Mouse (Mus musculus) brain, adult 10 weeks (tissue): ENCODE data around the gene Ccdc152. TPM values are rescaled to one million over a fixed set of nuclear protein-coding genes. Genes with fewer than 3 reads are reported as not detected.

ENCODE experiments used
- polyA plus RNA-seq: library from polyadenylated mRNA; stranded (reverse); fragments of 350-450 nt; fragmentation: Illumina TruSeq; extraction: RNeasy Lipid Tissue Mini Kit (QIAGEN cat#74804); gene quantifications from one replicate; pipeline ENCODE4 v1.2.3, GENCODE M21; 2015; ENCODE audit warnings: low read depth, low replicate concordance

Ccdc152 gene
- not detected for polyA plus RNA-seq

DNA sequence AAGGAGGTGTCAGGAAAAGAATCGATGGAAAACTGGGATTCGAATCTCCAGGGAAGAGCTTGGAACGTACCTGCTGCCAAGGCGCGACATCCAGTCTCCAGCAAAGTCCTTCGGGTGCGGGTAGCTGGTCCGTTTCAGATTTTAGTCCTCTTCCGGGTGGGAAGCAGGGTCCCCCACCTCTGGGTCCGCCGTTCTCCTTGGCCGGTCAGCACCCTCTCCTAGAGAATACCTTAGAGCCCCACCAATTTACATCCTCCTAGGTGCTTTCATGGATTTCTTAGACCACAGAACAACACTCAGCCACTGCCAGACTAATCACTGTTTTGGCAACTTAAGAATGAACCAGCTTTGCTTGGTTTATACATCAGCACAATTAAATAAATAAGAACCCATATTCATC lies at the start of gene Ccdc152:
Gene Ccdc152, minus strand, starts transcription at position 101 of the 400 bp plus-strand sequence.

DNA sequence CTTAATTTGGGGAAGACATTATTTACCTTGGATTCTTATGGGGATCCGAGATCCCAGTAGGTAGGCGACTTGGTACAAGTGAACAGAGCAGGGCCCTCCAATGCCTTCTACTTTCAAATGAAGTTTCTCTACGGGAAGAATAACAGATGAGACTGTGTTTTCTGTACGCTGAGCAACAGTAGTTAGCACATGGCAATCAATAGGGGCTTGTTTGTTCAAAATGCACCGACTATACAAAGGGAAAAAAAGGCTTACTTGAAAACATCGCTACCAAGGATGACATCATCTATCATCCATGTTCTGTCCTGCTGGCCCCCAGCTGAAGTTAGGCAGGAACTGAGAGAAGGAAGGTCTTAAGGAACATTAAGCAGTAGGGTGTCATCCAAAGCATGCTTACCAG lies 35.1 kb downstream of the Ccdc152 start, which contains the start of gene Selenop:
Gene Selenop, plus strand, starts transcription at position 301 of the 400 bp plus-strand sequence.

Other genes starting within 250 kb of the Ccdc152 start
- gene Selenop, start 35.0 kb downstream of the Ccdc152 start, polyA plus RNA-seq: 539 TPM